Mouse (Mus musculus) heart, embryonic 16.5 days (tissue): ENCODE measurements at regions not wholly inside any gene's neighbourhood (a gene's known extent, or its start where the extent isn't known, plus 50 kb on each side); places are given as distances from the start of the nearest gene placed in this dataset.

Experiments used
- ATAC-seq: fragments of 200-750 bp; cut with Nextera tagmentation; replicated peaks from 2 replicates; pipeline ENCODE4 v1.8.0; 2017; ENCODE audit warnings: moderate number of reproducible peaks; ENCODE audit not compliant: insufficient read depth, low FRiP score; ENCODE audit errors: extremely low read depth
- H3K27ac ChIP-seq: fragments of 300-500 bp; sonication (generic); 2 replicates; pipeline ENCODE4 v1.5.1; 2014; ENCODE audit warnings: mild to moderate bottlenecking, low read length, control low read depth, moderate library complexity
- H3K27me3 ChIP-seq: fragments of 300-500 bp; sonication (generic); 2 replicates; pipeline ENCODE4 v1.6.1; 2014; ENCODE audit warnings: low read length, mixed read lengths; ENCODE audit not compliant: control insufficient read depth, insufficient read depth
- H3K36me3 ChIP-seq: fragments of 300-500 bp; sonication (generic); 2 replicates; pipeline ENCODE4 v1.6.1; 2014; ENCODE audit not compliant: control insufficient read depth, insufficient read depth
- H3K4me1 ChIP-seq: fragments of 300-500 bp; sonication (generic); 2 replicates; pipeline ENCODE4 v1.6.1; 2014; ENCODE audit warnings: low read length, mixed read lengths; ENCODE audit not compliant: control insufficient read depth, insufficient read depth
- H3K4me2 ChIP-seq: fragments of 300-500 bp; sonication (generic); 2 replicates; pipeline ENCODE4 v1.6.1; 2014; ENCODE audit warnings: low read depth, mild to moderate bottlenecking, control low read depth, low read length
- H3K4me3 ChIP-seq: fragments of 300-500 bp; sonication (generic); 2 replicates; pipeline ENCODE4 v1.5.1; 2014; ENCODE audit warnings: mild to moderate bottlenecking, control low read depth, low read length
- H3K9ac ChIP-seq: fragments of 300-500 bp; sonication (generic); 2 replicates; pipeline ENCODE4 v1.6.1; 2014; ENCODE audit warnings: low read length, control low read depth
- H3K9me3 ChIP-seq: fragments of 300-500 bp; sonication (generic); replicated peaks from 2 replicates; pipeline ENCODE4 v1.6.1; 2016; ENCODE audit warnings: low read length; ENCODE audit not compliant: control insufficient read depth
- WGBS: fragments of 180-500 bp; shearing (Covaris S2); extraction: QIAGEN DNeasy Blood & Tissue Kit; methylation state at CpG from one replicate; pipeline ENCODE4 v1.1.7; 2014; 5-methylcytosine and 5-hydroxymethylcytosine counted together

DNA sequence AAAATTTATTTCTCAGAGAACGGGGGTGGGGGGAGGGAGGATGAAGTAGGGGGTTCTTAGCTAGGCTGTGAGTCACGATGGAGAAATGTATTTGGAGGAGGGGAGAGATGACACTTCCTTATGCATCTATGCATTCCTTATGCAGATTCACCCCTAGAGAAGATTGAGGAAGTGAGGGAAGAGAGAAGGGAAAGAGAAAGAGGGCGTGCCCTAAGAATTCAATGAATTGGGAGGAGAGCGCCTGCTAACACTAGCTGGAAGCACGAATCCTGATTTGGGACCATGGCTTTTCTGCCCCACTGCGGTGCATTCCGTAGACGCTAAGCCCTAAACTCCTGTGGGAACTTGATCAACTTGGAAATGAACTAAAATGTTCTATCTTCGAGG, 56.1 kb downstream of the Foxi3 start:
- no peak for ATAC-seq
- no peak overlapping the region for H3K9ac ChIP-seq
- 0 out of 2 replicates have a peak, but pooled peaks cover 3% of the 10 kb centered on the region for H3K9me3 ChIP-seq
- 0 out of 2 replicates have a peak, but pooled peaks cover 6% of the 10 kb centered on the region for H3K27me3 ChIP-seq
- no peak overlapping the region for H3K27ac ChIP-seq
- H3K36me3 ChIP-seq, result no peaks in the 10 kb centered on the region
- H3K4me2 ChIP-seq, result peak overlapping the region; percentile 74
- H3K4me3 ChIP-seq, result peak overlapping the region; percentile 52
- WGBS, result 11% methylated on average over 9 of the region's 9 CpGs
- H3K4me1 ChIP-seq, result peaks cover 3% of the 10 kb centered on the region; the same call in 1 of the 2 replicates

DNA sequence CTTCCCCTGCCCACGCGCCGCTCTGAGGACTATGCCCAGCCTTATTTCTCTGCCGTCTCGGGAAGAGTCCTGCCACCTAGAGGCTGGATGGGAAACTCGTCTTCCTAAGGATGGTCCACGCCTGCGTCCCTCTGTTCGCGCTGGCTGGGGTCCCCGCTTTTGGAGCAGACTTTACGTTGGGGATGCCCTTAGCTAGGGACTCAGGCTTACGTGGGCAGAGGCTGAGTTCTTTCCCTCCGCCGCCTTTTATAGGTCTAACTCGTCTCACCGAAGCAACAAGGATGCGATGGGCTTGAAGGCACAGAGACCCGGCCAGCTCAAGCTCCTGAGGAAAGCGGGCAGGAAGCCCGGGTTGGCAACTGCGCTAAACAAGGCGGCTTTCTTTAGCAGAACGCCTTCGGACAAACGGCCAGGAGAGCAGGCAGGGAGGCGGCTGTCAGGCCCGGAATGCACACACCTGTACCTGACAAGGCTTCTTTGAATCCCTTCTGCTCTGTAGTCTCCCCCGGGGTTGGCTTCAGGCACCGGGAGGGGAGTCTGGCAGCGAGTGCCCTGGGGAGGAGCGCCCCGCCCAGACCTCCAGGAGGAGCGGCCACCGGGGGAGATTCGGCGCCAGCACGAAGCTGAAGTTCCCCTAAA, 56.6 kb downstream of the Foxi3 start:
- under 1% methylated on average over 38 of the region's 38 CpGs for WGBS
- no peaks in the 10 kb centered on the region for H3K36me3 ChIP-seq

DNA sequence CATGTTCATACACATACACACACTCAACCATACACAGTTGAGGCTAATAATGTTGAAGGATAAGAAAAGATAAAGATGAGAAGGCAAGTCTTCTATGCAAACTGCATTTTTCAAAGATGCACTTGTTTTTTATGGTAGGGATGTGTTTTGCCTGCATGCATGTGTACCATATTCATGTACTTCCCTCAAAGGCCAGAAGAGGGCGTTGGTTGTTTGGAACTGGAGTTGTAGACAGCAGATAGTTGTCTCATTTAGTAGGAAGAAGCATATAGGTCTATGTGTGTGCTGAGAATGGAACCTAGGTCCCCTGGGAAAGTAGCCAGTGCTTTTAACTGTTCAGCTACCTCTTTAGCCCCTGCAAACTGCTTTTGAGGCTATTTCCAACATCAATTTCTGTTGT, 60.1 kb downstream of the Foxi3 start:
- ATAC-seq, result no peak
- H3K36me3 ChIP-seq, result no peaks in the 10 kb centered on the region
- no peaks in the 10 kb centered on the region for H3K9me3 ChIP-seq
- WGBS, result 0% methylated on average over 1 of the region's 1 CpGs
- H3K27ac ChIP-seq, result no peak overlapping the region
- H3K4me2 ChIP-seq, result no peak overlapping the region
- H3K27me3 ChIP-seq, result peaks cover 11% of the 10 kb centered on the region; the same call in 1 of the 2 replicates
- H3K4me3 ChIP-seq, result no peak overlapping the region
- H3K9ac ChIP-seq, result no peak overlapping the region
- H3K4me1 ChIP-seq, result peaks cover 3% of the 10 kb centered on the region; the same call in 1 of the 2 replicates

More for the DNA sequence above, 56.6 kb downstream of the Foxi3 start:
- Histone ChIP-seq H3K27me3 (0 out of 2 replicates have a peak, but pooled peaks cover 6% of the 10 kb centered on the region), H3K27ac (no peak overlapping the region), H3K9me3 (0 out of 2 replicates have a peak, but pooled peaks cover 3% of the 10 kb centered on the region), H3K9ac (peak overlapping the region; percentile 18; the same call in 1 of the 2 replicates), H3K4me2 (peak overlapping the region; percentile 74), H3K4me3 (peak overlapping the region; percentile 52), H3K4me1 (peaks cover 3% of the 10 kb centered on the region; the same call in 1 of the 2 replicates)
- no peak; the same call in 1 of the 2 replicates for ATAC-seq

DNA sequence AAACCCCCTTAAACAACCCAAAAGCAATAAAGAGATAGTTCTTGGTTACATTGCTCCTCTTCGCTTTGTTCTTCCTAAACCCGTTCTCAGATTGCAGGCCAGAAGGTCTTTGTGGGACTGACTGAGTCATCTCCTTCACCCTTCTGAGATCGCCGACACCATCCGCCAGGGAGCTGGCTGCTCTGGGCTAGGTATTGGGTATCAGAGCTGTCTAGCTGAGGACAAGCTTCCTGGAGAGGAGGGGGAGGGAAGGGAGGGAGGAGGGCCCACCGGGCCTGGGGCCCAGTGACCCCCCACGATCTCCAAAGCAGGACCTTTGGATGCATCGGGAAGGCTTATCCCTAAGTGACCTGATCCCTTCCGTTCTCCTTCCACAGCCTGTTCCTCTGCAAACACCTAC, 65.0 kb downstream of the Foxi3 start:
- 25% methylated on average over 9 of the region's 9 CpGs for WGBS
- Histone ChIP-seq H3K27ac (no peak overlapping the region), H3K9me3 (0 out of 2 replicates have a peak, but pooled peaks cover 3% of the 10 kb centered on the region), H3K36me3 (no peaks in the 10 kb centered on the region), H3K4me2 (no peak overlapping the region), H3K27me3 (peaks cover 6% of the 10 kb centered on the region; the same call in 1 of the 2 replicates), H3K4me1 (no peaks in the 10 kb centered on the region), H3K9ac (no peak overlapping the region), H3K4me3 (no peak overlapping the region)
- no peak for ATAC-seq

DNA sequence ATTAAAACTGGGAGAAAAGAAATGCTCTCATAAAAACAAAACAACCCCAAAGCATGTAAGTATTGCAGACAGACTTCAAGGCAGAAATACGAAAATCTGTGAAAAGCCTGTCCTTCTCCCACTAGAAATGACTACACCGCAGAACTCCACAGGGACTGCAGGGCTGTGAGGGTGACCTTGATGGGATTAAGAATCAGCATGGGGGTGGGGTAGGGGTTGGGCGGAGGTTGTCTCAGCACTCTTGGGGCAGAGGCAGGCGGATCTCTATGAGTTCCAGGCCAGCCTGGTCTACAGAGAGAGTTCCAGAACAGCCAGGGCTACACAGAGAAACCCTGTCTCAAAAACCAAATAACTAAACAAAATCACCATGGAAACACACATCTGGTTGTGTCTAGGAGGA, 69.1 kb downstream of the Foxi3 start:
- no peaks in the 10 kb centered on the region for H3K36me3 ChIP-seq
- 0 out of 2 replicates have a peak, but pooled peaks cover 3% of the 10 kb centered on the region for H3K9me3 ChIP-seq
- no peak overlapping the region for H3K4me3 ChIP-seq
- H3K27me3 ChIP-seq, result peaks cover 6% of the 10 kb centered on the region; the same call in 1 of the 2 replicates
- H3K27ac ChIP-seq, result no peak overlapping the region
- 78% methylated on average over 4 of the region's 4 CpGs for WGBS
- no peaks in the 10 kb centered on the region for H3K4me1 ChIP-seq
- ATAC-seq, result no peak
- H3K4me2 ChIP-seq, result no peak overlapping the region
- no peak overlapping the region for H3K9ac ChIP-seq

DNA sequence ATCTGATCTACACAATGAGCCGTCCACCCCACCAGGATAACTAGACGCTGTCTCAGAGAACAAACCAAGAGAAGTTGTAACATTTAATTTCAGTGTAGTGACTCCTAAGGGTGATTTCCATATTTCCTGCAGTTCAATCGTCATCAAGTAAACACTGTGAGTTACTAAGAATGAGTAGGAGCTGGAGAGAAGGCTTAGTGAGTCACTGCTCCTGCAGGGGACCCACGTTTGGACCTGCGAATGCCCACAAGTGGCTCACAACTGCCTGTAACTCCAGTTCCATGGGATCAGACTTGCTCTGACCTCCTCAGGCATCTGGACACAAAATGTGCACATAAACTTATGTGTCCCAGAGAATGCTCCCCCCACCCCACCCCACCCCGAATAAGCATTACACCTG, 73.3 kb downstream of the Foxi3 start:
- H3K9ac ChIP-seq, result no peak overlapping the region
- no peaks in the 10 kb centered on the region for H3K9me3 ChIP-seq
- no peak overlapping the region for H3K4me3 ChIP-seq
- no peak overlapping the region for H3K4me2 ChIP-seq
- no peak for ATAC-seq
- 75% methylated on average over 6 of the region's 6 CpGs for WGBS
- H3K4me1 ChIP-seq, result no peaks in the 10 kb centered on the region
- H3K36me3 ChIP-seq, result no peaks in the 10 kb centered on the region
- no peak overlapping the region for H3K27ac ChIP-seq
- no peaks in the 10 kb centered on the region for H3K27me3 ChIP-seq

DNA sequence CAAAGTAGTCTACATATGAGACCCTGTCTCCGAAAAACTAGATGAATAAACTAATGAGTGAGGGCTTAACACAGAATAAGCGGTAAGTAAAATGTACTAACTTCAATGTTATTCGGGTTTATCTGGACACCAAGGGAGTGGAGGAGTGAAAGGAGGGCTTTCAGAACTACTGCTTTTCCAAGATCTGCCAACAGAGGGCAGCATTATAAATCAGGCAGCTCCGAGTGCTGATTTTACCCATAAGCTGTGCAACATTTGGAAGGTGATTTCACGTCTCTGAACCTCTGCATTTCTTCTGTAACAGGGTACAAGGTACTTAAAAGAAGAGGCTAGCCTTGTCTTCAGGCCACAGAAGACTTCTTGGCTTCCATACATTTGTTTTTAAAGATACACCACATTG, 74.2 kb downstream of the Foxi3 start:
- Histone ChIP-seq H3K36me3 (no peaks in the 10 kb centered on the region), H3K4me2 (no peak overlapping the region), H3K4me1 (no peaks in the 10 kb centered on the region), H3K27me3 (no peaks in the 10 kb centered on the region), H3K27ac (no peak overlapping the region), H3K4me3 (no peak overlapping the region), H3K9ac (no peak overlapping the region), H3K9me3 (no peaks in the 10 kb centered on the region)
- no peak for ATAC-seq
- WGBS, result 60% methylated on average over 5 of the region's 5 CpGs

DNA sequence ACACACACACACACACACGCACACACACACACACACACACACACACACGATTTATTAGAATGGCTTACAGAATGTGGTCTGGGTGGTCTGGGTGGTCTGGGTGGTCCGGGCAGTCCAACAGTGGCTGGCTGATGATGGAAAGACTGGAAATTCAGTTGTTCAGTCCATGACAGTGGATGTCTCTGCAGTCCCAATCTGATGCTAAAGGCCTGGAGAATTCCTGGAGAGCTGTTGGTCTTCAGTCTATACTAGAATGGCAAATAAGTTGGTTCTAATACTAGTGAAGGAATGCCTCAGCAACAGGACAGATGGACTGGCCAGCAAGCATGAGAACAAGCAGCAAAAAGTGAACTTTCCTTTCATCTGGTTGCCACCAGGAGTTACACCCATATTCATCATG, 87.9 kb downstream of the Foxi3 start:
- 0 out of 2 replicates have a peak, but pooled peaks cover 2% of the 10 kb centered on the region for H3K4me1 ChIP-seq
- 85% methylated on average over 2 of the region's 3 CpGs for WGBS
- H3K9me3 ChIP-seq, result no peaks in the 10 kb centered on the region
- H3K4me2 ChIP-seq, result no peak overlapping the region
- no peak for ATAC-seq
- H3K9ac ChIP-seq, result no peak overlapping the region
- H3K27ac ChIP-seq, result no peak overlapping the region
- H3K36me3 ChIP-seq, result no peaks in the 10 kb centered on the region
- no peaks in the 10 kb centered on the region for H3K27me3 ChIP-seq
- no peak overlapping the region for H3K4me3 ChIP-seq

DNA sequence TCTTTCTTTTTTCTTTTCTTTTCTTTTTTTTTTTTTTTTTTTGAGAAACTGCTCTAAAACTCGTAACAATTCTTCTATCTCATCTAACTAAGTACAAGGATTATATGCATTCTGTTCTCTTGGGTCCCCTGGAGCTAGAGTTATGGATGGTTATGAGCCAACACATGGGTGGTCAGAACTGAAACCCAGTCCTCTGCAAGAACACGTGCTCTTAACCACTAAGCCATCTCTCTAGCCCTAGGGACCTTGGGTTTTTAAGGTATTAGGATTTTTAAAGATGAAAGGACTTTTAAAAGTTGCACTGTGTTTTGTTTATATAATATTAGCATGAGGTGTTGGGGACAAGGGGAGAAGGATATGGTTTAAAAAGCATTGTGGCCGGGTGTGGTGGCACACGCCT, 88.9 kb downstream of the Foxi3 start:
- no peak for ATAC-seq
- H3K4me2 ChIP-seq, result no peak overlapping the region
- peaks cover 4% of the 10 kb centered on the region; the same call in 1 of the 2 replicates for H3K27me3 ChIP-seq
- WGBS, result 80% methylated on average over 4 of the region's 4 CpGs
- H3K36me3 ChIP-seq, result no peaks in the 10 kb centered on the region
- no peak overlapping the region for H3K4me3 ChIP-seq
- H3K4me1 ChIP-seq, result 0 out of 2 replicates have a peak, but pooled peaks cover 2% of the 10 kb centered on the region
- no peak overlapping the region for H3K9ac ChIP-seq
- H3K9me3 ChIP-seq, result no peaks in the 10 kb centered on the region
- H3K27ac ChIP-seq, result no peak overlapping the region
